In genomic region chr15:42309586-42309985, GRCm38 (mm10) we compare ENCODE assay signal across 9 mouse cellular contexts.
A peak's percentile ranks its signal among the peaks of the same experiment; 100 is the strongest.
DNase-seq lines count a peak whose midpoint lies in the region; TF ChIP-seq lines count a peak whose summit lies in the region.
"Had no signal": no experiment of that assay in that cellular context is flagged by ENCODE, and none has a peak within 500 bp of the region (broad histone marks: within the 10 kb centered on the region; RNA-seq: fewer than 3 reads in every experiment).

No protein-coding gene starts in this region.

- TF ChIP-seq POLR2A in cerebellum, adult 2 months (IDR thresholded peaks at IDR 0.05; ENCODE audit: borderline replicate concordance, insufficient read depth, low read length) = no peak

- H3K4me3 ChIP-seq in cerebellum, adult 2 months (replicated peaks; ENCODE audit: insufficient read depth, low read depth, low read length) = no peak overlapping the region
- no peak overlapping the region for H3K4me3 ChIP-seq in embryonic facial prominence, embryonic 10.5 days

- no peak for TF ChIP-seq CTCF in cerebellum, adult 2 months (IDR thresholded peaks at IDR 0.05; ENCODE audit: borderline replicate concordance, insufficient read depth, low read depth, low read length)

- DNase-seq in frontal cortex, adult 2 months (ENCODE audit: extremely low spot score in 1 of 2, low spot score in 1 of 2) = peak; percentile 31 to 63
- DNase-seq in frontal cortex, postnatal 25 days (ENCODE audit: low spot score in 2 of 2) = no peak
- peak; percentile 87 for DNase-seq in 3T3-L1 (ENCODE audit: low read depth, low spot score)
- peak; percentile 64 to 93 for DNase-seq in cerebellum, adult 2 months
- peak; percentile 27 to 43 for DNase-seq in layer of hippocampus, adult 8-10 months (ENCODE audit: low spot score in 2 of 2)
- no peak for DNase-seq in embryonic facial prominence, embryonic 10.5 days (ENCODE audit: low spot score)
- no peak for DNase-seq in kidney, postnatal 10 days
- DNase-seq in natural killer cell, adult 2 months (ENCODE audit: low spot score in 2 of 2) = no peak

- WGBS in cerebellum, adult 2 months = 6% methylated on average over 5 of the region's 5 CpGs
- 71% methylated on average over 5 of the region's 5 CpGs for WGBS in embryonic facial prominence, embryonic 10.5 days

- H3K27me3 ChIP-seq in cerebellum, adult 2 months (ENCODE audit: control insufficient read depth, insufficient read depth, low read length) = no peaks in the 10 kb centered on the region
- H3K27me3 ChIP-seq in embryonic facial prominence, embryonic 10.5 days (replicated peaks; ENCODE audit: low read depth, poor library complexity, severe bottlenecking) = no peaks in the 10 kb centered on the region

- H3K27ac ChIP-seq in cerebellum, adult 2 months (ENCODE audit: insufficient read depth, low read length) = no peak overlapping the region
- no peak overlapping the region for H3K27ac ChIP-seq in embryonic facial prominence, embryonic 10.5 days (replicated peaks)
- H3K27ac ChIP-seq: liver, embryonic 14.5 days had no signal

- no peaks in the 10 kb centered on the region for H3K36me3 ChIP-seq in embryonic facial prominence, embryonic 10.5 days (replicated peaks)

- H3K4me1 ChIP-seq in cerebellum, adult 2 months (ENCODE audit: control insufficient read depth, insufficient read depth, low read length) = peaks cover 5% of the 10 kb centered on the region; the same call in 1 of the 2 replicates
- 0 out of 2 replicates have a peak, but pooled peaks cover 3% of the 10 kb centered on the region for H3K4me1 ChIP-seq in embryonic facial prominence, embryonic 10.5 days

- no peaks in the 10 kb centered on the region for H3K9me3 ChIP-seq in embryonic facial prominence, embryonic 10.5 days

Comparison
In these comparisons a context has a peak if more than half of its experiments do, and no peak if none do; other contexts are left out.
1. DNase-seq: peak in frontal cortex, adult 2 months (2 of 2), 3T3-L1 (single experiment), cerebellum, adult 2 months (2 of 2) and layer of hippocampus, adult 8-10 months (2 of 2); none in frontal cortex, postnatal 25 days (0 of 2), embryonic facial prominence, embryonic 10.5 days (single experiment), kidney, postnatal 10 days (single experiment) and natural killer cell, adult 2 months (0 of 2).